Comparison of ENCODE assay signal across 26 mouse cellular contexts in the genomic region with DNA sequence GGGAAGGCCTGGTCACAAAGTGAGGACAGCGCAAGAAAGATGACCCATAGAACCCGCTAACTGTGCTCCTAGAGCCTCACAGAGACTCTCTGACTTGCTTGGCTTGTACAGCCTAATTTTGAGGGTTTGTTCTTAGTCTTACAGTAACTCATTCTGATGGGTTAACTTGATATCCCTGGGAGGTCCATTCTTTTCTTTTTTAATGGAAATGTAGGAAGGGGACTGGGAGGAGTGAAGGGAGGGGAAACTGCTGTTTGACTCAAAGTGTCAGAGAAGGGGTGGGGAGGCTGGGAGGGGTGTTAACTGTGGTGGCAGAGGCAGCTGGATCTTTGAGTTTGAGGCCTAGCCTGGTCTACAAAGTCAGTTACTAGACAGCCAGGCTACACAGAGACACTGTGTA. TPM values are rescaled to one million over a fixed set of nuclear protein-coding genes. Genes with fewer than 3 reads are reported as not detected.
"Had no signal": no experiment of that assay in that cellular context is flagged by ENCODE, and none has a peak within 500 bp of the region (broad histone marks: within the 10 kb centered on the region; RNA-seq: fewer than 3 reads in every experiment).

No protein-coding gene starts in this region.

- DNase-seq: liver, postnatal 0 days; lung, adult 2 months; lung, postnatal 14 days; lung, postnatal 36 days; midbrain, embryonic 14.5 days; right cerebral cortex, postnatal 25 days; thymus, adult 18-20 months; thymus, postnatal 25 days; thymus, postnatal 4 days had no signal

- H3K4me3 ChIP-seq: liver, embryonic 15.5 days; lung, embryonic 15.5 days; megakaryocyte, embryonic 14.5 days; midbrain, embryonic 12.5 days; neural tube, embryonic 12.5 days had no signal

- H3K27me3 ChIP-seq: liver, embryonic 15.5 days; lung, embryonic 15.5 days; megakaryocyte, embryonic 14.5 days; midbrain, embryonic 12.5 days; neural tube, embryonic 12.5 days had no signal

- H3K9ac ChIP-seq: liver, embryonic 15.5 days; liver, postnatal 0 days; lung, embryonic 15.5 days; midbrain, embryonic 12.5 days; neural tube, embryonic 12.5 days had no signal

- H3K9me3 ChIP-seq: liver, embryonic 15.5 days; lung, embryonic 15.5 days; megakaryocyte, embryonic 14.5 days; midbrain, embryonic 12.5 days; neural tube, embryonic 12.5 days had no signal

- H3K4me1 ChIP-seq: liver, embryonic 15.5 days; lung, embryonic 15.5 days; midbrain, embryonic 12.5 days; neural tube, embryonic 12.5 days had no signal

- H3K27ac ChIP-seq: liver, embryonic 15.5 days; lung, embryonic 15.5 days; macrophage; midbrain, embryonic 12.5 days; neural tube, embryonic 12.5 days had no signal

RNA-seq across cellular contexts. Expression of gene Gm28038, which starts 54.5 kb away (rescaled TPM):
- total RNA-seq: megakaryocyte progenitor cell, adult 5-6 weeks; monocyte, adult 5-6 weeks; neutrophil, adult 5-6 weeks had no signal
- polyA plus RNA-seq: liver, embryonic 15.5 days; liver, postnatal 0 days; lung, adult 2 months; lung, embryonic 15.5 days; lung, postnatal 0 days; midbrain, embryonic 12.5 days; midbrain, embryonic 14.5 days; midbrain, embryonic 16.5 days; neural tube, embryonic 12.5 days; neural tube, embryonic 14.5 days; spleen, adult 2 months; stomach, embryonic 14.5 days; stomach, embryonic 16.5 days; thymus, postnatal 0 days; urinary bladder, adult 2 months had no signal
